Mouse (Mus musculus): ENCODE measurements around the gene Dus2. TPM values are rescaled to one million over a fixed set of nuclear protein-coding genes. Genes with fewer than 3 reads are reported as not detected.

The Dus2 gene
- polyA plus RNA-seq, 1 experiment from 2014 or later = 7.6 TPM

GRCm38 (mm10) chr8:106017130-106017529, 26.0 kb downstream of the Dus2 start:
- H3K36me3 ChIP-seq (ENCODE audit: control insufficient read depth, insufficient read depth) = peaks cover 6% of the 10 kb centered on the region; the same call in 1 of the 2 replicates
- H3K27me3 ChIP-seq (replicated peaks; ENCODE audit: control insufficient read depth, insufficient read depth, low read length) = no peaks in the 10 kb centered on the region
- no peak for TF ChIP-seq CTCF (IDR thresholded peaks at IDR 0.05; ENCODE audit: low read depth)
- ATAC-seq = no peak
- H3K4me3 ChIP-seq (ENCODE audit: low read depth, low read length) = no peak overlapping the region
- H3K9ac ChIP-seq (ENCODE audit: low read depth, low read length) = no peak overlapping the region
- no peak overlapping the region for H3K27ac ChIP-seq (ENCODE audit: low read depth, low read length)
- no peaks in the 10 kb centered on the region for H3K9me3 ChIP-seq (ENCODE audit: control insufficient read depth)
- H3K4me1 ChIP-seq (replicated peaks; ENCODE audit: control insufficient read depth, insufficient read depth, low read length) = no peaks in the 10 kb centered on the region
- H3K4me2 ChIP-seq (replicated peaks; ENCODE audit: low read depth) = no peak overlapping the region
- 82% methylated on average over 7 of the region's 7 CpGs for WGBS

DNA sequence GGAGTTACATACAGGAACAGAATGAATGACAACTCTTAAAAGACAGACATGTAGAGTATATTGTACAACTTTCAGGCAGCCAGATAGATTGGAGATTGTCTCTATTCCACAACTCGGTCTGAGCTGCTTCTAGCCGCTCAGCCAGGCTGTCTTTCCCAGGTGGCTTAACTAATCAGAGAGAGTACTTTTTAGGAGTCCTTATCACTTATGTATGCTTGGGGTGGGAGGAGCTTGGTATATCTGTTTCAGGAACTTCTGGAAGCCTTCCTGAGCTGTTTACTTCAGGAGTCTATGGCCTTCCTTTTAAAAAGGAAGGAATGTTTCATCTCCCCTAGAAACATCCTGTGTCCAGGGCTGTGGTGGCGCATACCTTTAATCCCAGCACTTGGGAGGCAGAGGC, 26.9 kb downstream of the Dus2 start:
- no peak for ATAC-seq
- no peaks in the 10 kb centered on the region for H3K9me3 ChIP-seq (ENCODE audit: control insufficient read depth)
- no peak overlapping the region for H3K4me3 ChIP-seq (ENCODE audit: low read depth, low read length)
- WGBS = 87% methylated on average over 3 of the region's 3 CpGs
- H3K4me2 ChIP-seq (replicated peaks; ENCODE audit: low read depth) = no peak overlapping the region
- H3K27ac ChIP-seq (ENCODE audit: low read depth, low read length) = no peak overlapping the region
- TF ChIP-seq CTCF (IDR thresholded peaks at IDR 0.05; ENCODE audit: low read depth) = no peak
- H3K9ac ChIP-seq (ENCODE audit: low read depth, low read length) = no peak overlapping the region
- no peaks in the 10 kb centered on the region for H3K27me3 ChIP-seq (replicated peaks; ENCODE audit: control insufficient read depth, insufficient read depth, low read length)
- H3K4me1 ChIP-seq (replicated peaks; ENCODE audit: control insufficient read depth, insufficient read depth, low read length) = no peaks in the 10 kb centered on the region
- peaks cover 6% of the 10 kb centered on the region; the same call in 1 of the 2 replicates for H3K36me3 ChIP-seq (ENCODE audit: control insufficient read depth, insufficient read depth)

GRCm38 (mm10) chr8:106022483-106022882, 31.3 kb downstream of the Dus2 start:
- ATAC-seq = no peak
- Histone ChIP-seq H3K4me3 (ENCODE audit: low read depth, low read length) (no peak overlapping the region), H3K27me3 (replicated peaks; ENCODE audit: control insufficient read depth, insufficient read depth, low read length) (no peaks in the 10 kb centered on the region), H3K4me2 (replicated peaks; ENCODE audit: low read depth) (no peak overlapping the region), H3K9ac (ENCODE audit: low read depth, low read length) (no peak overlapping the region), H3K27ac (ENCODE audit: low read depth, low read length) (no peak overlapping the region), H3K36me3 (ENCODE audit: control insufficient read depth, insufficient read depth) (no peaks in the 10 kb centered on the region), H3K9me3 (ENCODE audit: control insufficient read depth) (no peaks in the 10 kb centered on the region), H3K4me1 (replicated peaks; ENCODE audit: control insufficient read depth, insufficient read depth, low read length) (no peaks in the 10 kb centered on the region)
- peak; percentile 97 for TF ChIP-seq CTCF (IDR thresholded peaks at IDR 0.05; ENCODE audit: low read depth)

GRCm38 (mm10) chr8:106038721-106039120, 47.6 kb downstream of the Dus2 start:
- WGBS = 90% methylated on average over 10 of the region's 10 CpGs
- H3K4me3 ChIP-seq (ENCODE audit: low read depth, low read length) = no peak overlapping the region
- H3K27ac ChIP-seq (ENCODE audit: low read depth, low read length) = no peak overlapping the region
- H3K4me1 ChIP-seq (replicated peaks; ENCODE audit: control insufficient read depth, insufficient read depth, low read length) = no peaks in the 10 kb centered on the region
- no peaks in the 10 kb centered on the region for H3K9me3 ChIP-seq (ENCODE audit: control insufficient read depth)
- H3K4me2 ChIP-seq (replicated peaks; ENCODE audit: low read depth) = no peak overlapping the region
- no peak for TF ChIP-seq CTCF (IDR thresholded peaks at IDR 0.05; ENCODE audit: low read depth)
- no peak overlapping the region for H3K9ac ChIP-seq (ENCODE audit: low read depth, low read length)
- no peaks in the 10 kb centered on the region for H3K27me3 ChIP-seq (replicated peaks; ENCODE audit: control insufficient read depth, insufficient read depth, low read length)
- ATAC-seq = no peak
- no peaks in the 10 kb centered on the region for H3K36me3 ChIP-seq (ENCODE audit: control insufficient read depth, insufficient read depth)

DNA sequence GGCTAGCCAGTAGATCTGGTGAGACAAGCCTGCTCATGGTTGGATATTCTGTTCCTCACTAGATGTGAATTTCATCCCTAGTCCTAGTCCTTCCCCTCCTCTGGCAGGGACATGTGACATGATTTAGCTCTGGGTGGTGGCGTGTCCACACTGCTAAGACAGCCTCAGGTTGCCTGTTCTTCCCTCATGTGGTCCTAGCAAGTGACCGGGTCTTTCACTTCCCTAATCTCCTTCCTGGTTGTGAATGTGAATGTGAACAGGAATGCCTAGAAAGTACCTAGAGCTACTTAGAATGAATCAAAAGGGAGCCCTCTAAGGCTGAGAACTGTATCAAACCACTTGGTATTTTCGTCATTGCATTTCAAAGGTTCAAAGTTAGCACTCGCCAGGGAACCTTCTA, 48.5 kb downstream of the Dus2 start:
- Histone ChIP-seq H3K27me3 (replicated peaks; ENCODE audit: control insufficient read depth, insufficient read depth, low read length) (no peaks in the 10 kb centered on the region), H3K4me2 (replicated peaks; ENCODE audit: low read depth) (no peak overlapping the region), H3K9ac (ENCODE audit: low read depth, low read length) (no peak overlapping the region), H3K9me3 (ENCODE audit: control insufficient read depth) (no peaks in the 10 kb centered on the region), H3K27ac (ENCODE audit: low read depth, low read length) (no peak overlapping the region), H3K4me3 (ENCODE audit: low read depth, low read length) (no peak overlapping the region), H3K36me3 (ENCODE audit: control insufficient read depth, insufficient read depth) (no peaks in the 10 kb centered on the region), H3K4me1 (replicated peaks; ENCODE audit: control insufficient read depth, insufficient read depth, low read length) (0 out of 2 replicates have a peak, but pooled peaks cover 4% of the 10 kb centered on the region)
- no peak for TF ChIP-seq CTCF (IDR thresholded peaks at IDR 0.05; ENCODE audit: low read depth)
- no peak for ATAC-seq
- 71% methylated on average over 4 of the region's 4 CpGs for WGBS

DNA sequence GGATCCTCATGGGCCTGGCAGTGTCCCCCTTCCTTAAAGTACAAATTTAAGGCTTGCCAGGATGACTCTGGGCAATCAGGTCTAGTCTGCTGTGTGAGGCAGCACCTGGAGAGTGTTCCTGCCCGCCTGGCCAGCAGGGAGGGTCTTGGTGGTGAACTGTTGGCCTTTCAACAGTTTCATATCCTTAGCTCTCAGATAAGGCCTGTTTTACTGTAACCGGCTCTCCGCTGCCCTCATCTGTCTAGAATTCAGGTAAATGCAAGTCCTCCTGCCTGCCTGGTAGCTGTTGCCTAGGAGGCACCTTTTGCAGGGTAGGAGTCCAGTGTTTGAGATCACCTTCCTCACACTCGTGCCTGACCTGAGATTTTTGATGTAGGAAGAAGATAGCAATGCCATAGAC, 49.1 kb downstream of the Dus2 start:
- no peaks in the 10 kb centered on the region for H3K9me3 ChIP-seq (ENCODE audit: control insufficient read depth)
- no peaks in the 10 kb centered on the region for H3K36me3 ChIP-seq (ENCODE audit: control insufficient read depth, insufficient read depth)
- 0 out of 2 replicates have a peak, but pooled peaks cover 4% of the 10 kb centered on the region for H3K4me1 ChIP-seq (replicated peaks; ENCODE audit: control insufficient read depth, insufficient read depth, low read length)
- no peaks in the 10 kb centered on the region for H3K27me3 ChIP-seq (replicated peaks; ENCODE audit: control insufficient read depth, insufficient read depth, low read length)
- TF ChIP-seq CTCF (IDR thresholded peaks at IDR 0.05; ENCODE audit: low read depth) = peak; percentile 39
- H3K4me3 ChIP-seq (ENCODE audit: low read depth, low read length) = no peak overlapping the region
- H3K9ac ChIP-seq (ENCODE audit: low read depth, low read length) = no peak overlapping the region
- no peak overlapping the region for H3K27ac ChIP-seq (ENCODE audit: low read depth, low read length)
- H3K4me2 ChIP-seq (replicated peaks; ENCODE audit: low read depth) = no peak overlapping the region
- 30% methylated on average over 4 of the region's 4 CpGs for WGBS
- ATAC-seq = no peak

DNA sequence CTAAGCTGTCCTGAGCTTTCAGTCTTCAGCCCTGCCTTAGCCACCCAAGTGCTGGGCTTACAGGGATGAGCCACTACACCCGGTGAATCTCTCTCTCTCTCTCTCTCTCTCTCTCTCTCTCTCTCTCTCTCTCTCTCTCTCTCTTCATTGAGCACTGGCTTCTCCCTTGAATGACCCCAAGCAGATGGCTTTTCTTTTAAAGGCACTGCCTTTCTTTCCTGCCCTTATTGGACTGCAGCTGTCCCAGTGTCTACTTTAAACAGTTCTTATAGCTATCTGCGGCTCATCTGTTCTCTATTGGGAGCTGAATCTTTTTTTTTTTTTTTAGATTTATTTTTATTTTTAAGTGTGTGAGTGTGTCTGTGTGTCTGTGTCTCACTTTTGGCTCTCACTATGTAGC, 51.9 kb downstream of the Dus2 start:
- WGBS = 78% methylated on average over 2 of the region's 2 CpGs
- Histone ChIP-seq H3K4me1 (replicated peaks; ENCODE audit: control insufficient read depth, insufficient read depth, low read length) (0 out of 2 replicates have a peak, but pooled peaks cover 4% of the 10 kb centered on the region), H3K4me2 (replicated peaks; ENCODE audit: low read depth) (no peak overlapping the region), H3K9ac (ENCODE audit: low read depth, low read length) (no peak overlapping the region), H3K36me3 (ENCODE audit: control insufficient read depth, insufficient read depth) (peaks cover 3% of the 10 kb centered on the region; the same call in 1 of the 2 replicates), H3K4me3 (ENCODE audit: low read depth, low read length) (no peak overlapping the region), H3K27ac (ENCODE audit: low read depth, low read length) (no peak overlapping the region), H3K9me3 (ENCODE audit: control insufficient read depth) (no peaks in the 10 kb centered on the region), H3K27me3 (replicated peaks; ENCODE audit: control insufficient read depth, insufficient read depth, low read length) (no peaks in the 10 kb centered on the region)
- TF ChIP-seq CTCF (IDR thresholded peaks at IDR 0.05; ENCODE audit: low read depth) = no peak
- ATAC-seq = no peak
